ENCODE assay signal across 1 mouse cellular context in the genomic region with DNA sequence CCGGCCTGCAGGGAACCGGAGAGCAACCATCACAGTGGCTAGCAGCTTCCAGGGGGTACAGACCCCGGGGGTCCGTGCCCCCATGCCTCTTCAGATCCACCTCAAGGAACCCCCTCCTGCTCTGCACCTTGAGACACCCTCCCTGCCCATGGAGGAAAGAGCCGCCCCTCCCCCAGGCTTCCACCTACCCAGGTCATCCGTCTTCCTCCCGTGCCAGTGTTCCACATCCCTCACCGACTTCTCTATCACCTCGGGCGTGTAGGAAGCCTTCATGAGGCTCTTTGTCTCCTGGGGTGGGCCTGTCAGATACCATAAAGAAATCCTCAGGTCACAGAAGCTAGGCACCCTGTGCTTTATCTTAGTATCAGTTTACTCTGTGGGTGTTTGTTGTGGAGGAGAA.
TF ChIP-seq lines count a peak whose summit lies in the region.

No protein-coding gene starts in this region.

TF ChIP-seq in MEL, 35 proteins besides CTCF, POLR2A, EP300 and RAD21 (continued from another document):
- TF ChIP-seq NRF1 (IDR thresholded peaks at IDR 0.05; ENCODE audit: insufficient read depth, low read depth, low read length, poor library complexity, severe bottlenecking) (no peak), GABPA (IDR thresholded peaks at IDR 0.05; ENCODE audit: low read depth, low read length) (no peak), MAX (IDR thresholded peaks at IDR 0.05; ENCODE audit: low read length) (0 out of 2 replicates have a peak, but pooled peaks have one; percentile 8), MAZ (IDR thresholded peaks at IDR 0.05; ENCODE audit: low read depth, low read length) (no peak), NELFE (IDR thresholded peaks at IDR 0.05; ENCODE audit: low read depth, low read length) (peak; percentile 29; the same call in 1 of the 2 replicates), MYC (IDR thresholded peaks at IDR 0.05; ENCODE audit: low read depth, low read length) (no peak)
